Mouse (Mus musculus): ENCODE data around the gene Mup19. TPM values are rescaled to one million over a fixed set of nuclear protein-coding genes. Genes with fewer than 3 reads are reported as not detected.
"Not testable (repeated sequence)": the region's sequence is repeated elsewhere in the genome, so short reads cannot be mapped to it uniquely, and the experiment has no call there.

The Mup19 gene
- polyA plus RNA-seq, 1 experiment from 2014 or later: not detected

- DNase-seq (ENCODE audit: low spot score); H3K27me3 ChIP-seq (replicated peaks; ENCODE audit: control insufficient read depth, insufficient read depth, low read length); H3K4me1 ChIP-seq (ENCODE audit: control insufficient read depth, insufficient read depth, low read length); ATAC-seq; H3K27ac ChIP-seq (ENCODE audit: low read depth, low read length); H3K36me3 ChIP-seq (ENCODE audit: control insufficient read depth, insufficient read depth, low read length); H3K9me3 ChIP-seq (replicated peaks; ENCODE audit: control insufficient read depth, low read length); H3K9ac ChIP-seq (ENCODE audit: low read length); H3K4me3 ChIP-seq (ENCODE audit: low read depth, low read length); H3K4me2 ChIP-seq (ENCODE audit: low read length): not testable (repeated sequence)
- 89% methylated on average over 1 of the region's 1 CpGs for WGBS
Measured at GRCm38 (mm10) chr4:61784231-61784630, 2.2 kb upstream of the Mup19 start.

Other genes with a start within 250 kb of the Mup19 start
- gene Mup17, start 186.4 kb downstream of the Mup19 start, polyA plus RNA-seq (2014; fragmentation: Nextera tagmentation; extraction: Ambion mirVana): not detected in 2 replicates
- gene Mup18, start 108.1 kb downstream of the Mup19 start, polyA plus RNA-seq (2014; fragmentation: Nextera tagmentation; extraction: Ambion mirVana): not detected in 2 replicates
- not detected in 2 replicates for gene Mup5, start 53.0 kb upstream of the Mup19 start, polyA plus RNA-seq (2014; fragmentation: Nextera tagmentation; extraction: Ambion mirVana)